Mouse (Mus musculus): ENCODE results near the gene Tdrd12. TPM values are rescaled to one million over a fixed set of nuclear protein-coding genes. Genes with fewer than 3 reads are reported as not detected.

Tdrd12 gene
- total RNA-seq, 4 experiments from 2014 or later = 0.16 to 0.63 TPM; not detected in 2

DNA sequence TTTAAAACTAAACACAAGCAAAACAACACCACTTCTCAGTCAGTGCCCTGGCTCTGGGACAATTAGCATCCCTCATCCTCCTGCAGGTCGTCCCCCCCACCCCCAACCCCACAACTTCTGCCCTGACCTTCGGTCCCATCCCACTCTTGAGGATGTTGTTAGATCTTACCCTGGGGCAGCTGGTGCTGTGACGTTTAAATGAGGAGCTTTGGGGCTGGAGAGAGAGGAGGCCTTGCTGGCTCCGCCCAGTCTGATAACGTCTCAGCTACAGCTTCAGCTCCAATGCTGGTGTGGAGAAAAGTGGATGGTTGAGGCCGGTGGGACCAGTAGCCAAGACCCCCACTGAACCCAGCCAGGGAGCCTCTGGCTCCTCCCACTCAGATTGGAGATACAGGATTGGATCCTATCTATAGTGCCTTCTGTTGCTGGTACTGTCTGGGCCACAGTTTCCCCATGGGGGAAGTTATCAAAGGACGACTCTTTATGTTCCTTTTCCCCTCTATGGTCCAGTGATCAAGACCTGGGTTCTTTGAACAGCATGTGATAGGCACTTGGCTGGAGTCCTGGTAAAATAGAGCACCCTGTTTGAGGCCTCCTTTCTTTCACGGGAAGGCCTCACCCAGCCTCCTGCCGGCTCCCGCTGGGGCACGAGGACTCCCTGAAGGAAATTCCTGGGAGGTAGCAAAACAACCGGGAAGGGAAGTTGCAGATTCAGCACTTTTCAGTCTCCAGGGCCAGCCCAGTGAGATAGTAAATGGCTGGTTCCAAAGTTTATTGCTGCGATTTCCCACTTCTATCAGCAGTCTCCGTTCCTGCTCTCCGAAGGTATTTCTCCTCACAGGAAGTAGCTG, 89.3 kb downstream of the Tdrd12 start, which contains the start of gene Slc7a9:
Gene Slc7a9 (plus strand): TSS at position 801 of the 851 bp plus-strand sequence.
- no peak for DNase-seq

DNA sequence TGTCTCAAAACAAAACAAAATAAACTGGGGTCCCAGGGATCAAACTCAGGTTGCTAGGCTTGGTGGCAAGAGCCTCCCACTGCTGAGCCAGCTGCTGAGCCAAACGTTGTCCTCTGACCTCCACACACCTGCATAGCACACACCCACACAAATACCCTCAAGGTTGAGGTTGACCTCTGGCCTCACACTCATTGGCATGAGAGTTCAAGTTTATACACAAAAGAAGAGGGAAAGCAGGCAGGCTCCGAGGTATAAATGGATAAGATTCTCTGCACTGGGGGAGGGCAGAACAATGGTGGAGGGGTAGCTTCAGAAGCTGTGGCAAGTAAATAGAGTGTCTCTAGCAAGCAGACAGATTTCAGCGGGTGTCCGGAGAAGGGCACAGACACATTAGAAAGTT, 90.0 kb downstream of the Tdrd12 start:
- DNase-seq = no peak

DNA sequence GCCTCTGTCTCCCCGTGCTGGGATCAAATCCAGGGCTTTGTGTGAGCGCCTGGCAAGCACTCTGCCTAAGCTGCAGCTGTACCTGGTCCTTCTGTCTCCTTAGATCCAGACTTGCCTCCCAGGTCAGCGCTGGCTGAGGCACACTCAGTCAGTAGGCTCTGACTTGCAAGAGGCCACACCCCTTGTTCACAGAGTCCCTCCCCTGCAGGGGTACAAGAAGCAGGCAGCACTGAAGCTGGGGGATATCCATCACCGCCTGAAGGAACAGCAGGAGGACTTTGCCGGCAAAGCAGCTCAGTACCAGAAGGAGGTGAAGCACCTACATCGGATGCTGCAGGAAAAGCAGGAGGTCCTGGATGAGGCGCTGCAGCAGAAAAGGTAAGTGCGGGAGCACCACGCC, 102.3 kb downstream of the Tdrd12 start:
- DNase-seq = no peak

DNA sequence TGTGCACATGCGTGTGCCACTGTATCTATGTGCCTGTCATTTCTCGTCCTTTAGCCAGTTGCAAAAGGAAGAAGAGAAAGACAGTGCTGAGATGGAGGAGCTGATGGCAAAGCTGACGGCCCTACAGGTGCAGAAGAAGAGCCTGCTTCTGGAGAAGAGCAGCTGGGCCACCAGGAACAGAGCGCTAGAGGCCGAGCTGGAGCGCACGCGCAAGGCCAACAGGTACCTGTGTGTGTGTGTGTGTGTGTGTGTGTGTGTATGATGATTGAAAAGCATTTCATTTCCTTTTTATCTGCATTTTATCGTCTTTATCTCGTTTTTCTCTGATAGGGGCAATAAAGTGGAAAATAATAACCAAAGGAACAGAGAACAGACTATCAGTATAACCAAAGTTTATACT, 109.4 kb downstream of the Tdrd12 start:
- DNase-seq = no peak

DNA sequence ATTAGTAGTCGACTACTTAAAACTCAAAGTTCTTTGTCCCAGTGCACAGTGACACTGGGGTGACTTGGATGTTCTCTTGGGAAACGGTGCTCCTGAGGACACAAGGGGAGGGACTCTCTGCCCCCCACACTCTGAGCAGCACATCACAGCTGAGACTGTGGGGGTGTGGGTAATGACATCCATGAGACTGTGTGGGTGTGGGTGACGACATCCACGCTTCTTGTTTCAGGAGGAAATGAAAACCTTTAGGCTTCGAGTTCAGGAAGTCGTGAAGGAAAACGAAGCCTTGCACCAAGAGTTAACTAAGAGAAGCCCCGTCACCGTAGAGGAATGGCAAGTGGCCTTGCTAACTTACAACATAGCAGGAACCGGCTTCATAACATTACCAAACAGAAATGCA, 114.5 kb downstream of the Tdrd12 start:
- DNase-seq = no peak

Other genes starting within 250 kb of the Tdrd12 start
- gene Gpatch1, start 219.3 kb downstream of the Tdrd12 start, total RNA-seq (2022) = 10 to 100 TPM; 17.8 to 22.9 (median 18.9) TPM
- gene Rhpn2, start 203.6 kb downstream of the Tdrd12 start, total RNA-seq (2022) = 1 to 10 TPM; 1.9 to 3.3 (median 2.9) TPM
- gene Faap24, start 140.9 kb downstream of the Tdrd12 start, total RNA-seq (2022) = 1 to 10 TPM; 6.7 to 9.5 (median 7.8) TPM
- 10 to 100 TPM; 18.7 to 30.1 (median 22.7) TPM for gene Cep89, start 140.7 kb downstream of the Tdrd12 start, total RNA-seq (2022)
- gene Slc7a9, start 88.9 kb downstream of the Tdrd12 start, total RNA-seq (2022) = not detected
- 10 to 100 TPM; 44.2 to 54.7 (median 49.3) TPM for gene Nudt19, start 18.6 kb upstream of the Tdrd12 start, total RNA-seq (2022)
- under 1 TPM; 0.11 to 0.24 (median 0.18) TPM for gene Rgs9bp, start 47.8 kb upstream of the Tdrd12 start, total RNA-seq (2022)
- 10 to 100 TPM; 26.0 to 39.4 (median 30.5) TPM for gene Ankrd27, start 48.5 kb upstream of the Tdrd12 start, total RNA-seq (2022)
- 10 to 100 TPM; 50.4 to 60.7 (median 53.5) TPM for gene Pdcd5, start 109.8 kb upstream of the Tdrd12 start, total RNA-seq (2022)
- gene Dpy19l3, start 216.7 kb upstream of the Tdrd12 start, total RNA-seq (2022) = 10 to 100 TPM; 57.8 to 90.2 (median 69.7) TPM